Mouse (Mus musculus): Measurements from ENCODE around the gene Gm21028.
"Not testable (repeated sequence)": the region's sequence is repeated elsewhere in the genome, so short reads cannot be mapped to it uniquely, and the experiment has no call there.

The Gm21028 gene

GRCm38 (mm10) chr7:42578488-42578887 lies at the start of gene Gm21028:
Gm21028 (minus strand) TSS chr7:42578588.
- DNase-seq: no peak

- DNase-seq: not testable (repeated sequence)
Measured at GRCm38 (mm10) chr7:42595666-42596065, 17.3 kb upstream of the Gm21028 start.

- not testable (repeated sequence) for DNase-seq
Measured at GRCm38 (mm10) chr7:42592413-42592812, 14.0 kb upstream of the Gm21028 start, which contains the start of gene Zfp977. Zfp977 (minus strand) TSS chr7:42592547.

- DNase-seq: not testable (repeated sequence)
Measured at GRCm38 (mm10) chr7:42591311-42591710, 12.9 kb upstream of the Gm21028 start.

- DNase-seq: no peak
Measured at GRCm38 (mm10) chr7:42551766-42552165, 26.6 kb downstream of the Gm21028 start.

All from thymus, postnatal 36 days (tissue).